Mouse (Mus musculus) heart, postnatal 0 days (tissue): ENCODE results near the gene Ccdc88a.

ENCODE experiments used
- CTCF ChIP-seq: IDR thresholded peaks from 2 replicates; pipeline ENCODE4 v1.5.1; 2016; ENCODE audit warnings: antibody characterized with exemption, control low read depth, low read depth
- EP300 ChIP-seq: IDR thresholded peaks from 2 replicates; pipeline ENCODE4 v1.6.1; 2016; ENCODE audit warnings: antibody characterized with exemption, low read depth

DNA sequence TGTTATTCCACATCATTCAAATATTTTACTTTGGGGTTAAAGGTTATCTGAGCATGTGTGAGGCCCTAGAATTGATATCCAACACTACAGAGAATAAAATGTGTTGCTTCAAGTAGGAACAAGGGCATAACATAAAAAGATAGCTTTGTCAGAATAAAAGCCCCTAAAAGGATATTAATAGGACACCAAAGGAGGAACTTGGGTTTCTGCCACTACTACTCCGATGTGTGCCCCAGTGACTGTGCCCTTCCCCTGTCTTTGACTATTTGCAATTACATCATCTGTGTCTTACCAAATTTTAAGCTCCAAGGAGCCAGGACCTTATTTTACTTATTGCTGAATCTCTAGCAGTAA, 175.9 kb downstream of the Ccdc88a start:
- no peak for TF ChIP-seq CTCF
- TF ChIP-seq EP300 = no peak
